Mouse (Mus musculus): ENCODE measurements around the gene Ccdc88c. TPM values are rescaled to one million over a fixed set of nuclear protein-coding genes. Genes with fewer than 3 reads are reported as not detected.

Gene Ccdc88c
- total RNA-seq, 2 experiments from 2014 or later, result 57.8 to 100 TPM

GRCm38 (mm10) chr12:100865509-100866078 lies 163.3 kb downstream of the Ccdc88c start:
- no peak for ATAC-seq (replicated peaks; ENCODE audit: low FRiP score, low TSS enrichment, poor library complexity, severe bottlenecking)

- no peak for ATAC-seq (replicated peaks; ENCODE audit: low FRiP score, low TSS enrichment, poor library complexity, severe bottlenecking)
Observed at GRCm38 (mm10) chr12:100865072-100865471, 163.8 kb downstream of the Ccdc88c start.

DNA sequence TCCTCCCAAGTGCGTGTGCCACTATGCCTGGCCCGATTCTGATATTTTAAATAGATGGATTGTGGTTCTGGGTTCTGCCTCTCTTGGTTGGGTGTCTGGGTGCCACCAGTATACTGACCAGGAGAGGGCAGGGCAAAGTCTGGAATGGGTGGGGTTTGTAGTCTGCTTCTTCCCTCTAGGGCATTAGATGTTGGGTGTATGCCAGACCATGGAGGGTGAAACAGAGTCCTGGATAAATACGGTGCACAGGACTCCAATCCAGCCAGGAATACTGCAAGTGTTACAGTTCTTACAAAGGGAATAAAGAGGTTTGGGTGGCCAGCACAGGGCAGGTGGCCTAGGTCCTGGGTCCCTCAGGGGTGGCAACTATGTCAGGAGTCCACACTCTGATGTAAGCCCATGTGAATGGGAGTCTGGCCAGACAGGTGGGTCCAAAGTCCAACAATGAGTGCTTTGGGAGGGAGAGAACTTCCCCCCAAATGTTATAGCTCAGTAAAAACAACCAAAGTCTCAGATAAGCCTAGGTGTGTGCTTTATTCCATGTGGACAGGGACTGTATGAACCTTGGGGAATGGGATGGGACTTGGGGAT lies 165.9 kb downstream of the Ccdc88c start:
- ATAC-seq (replicated peaks; ENCODE audit: low FRiP score, low TSS enrichment, poor library complexity, severe bottlenecking), result no peak

DNA sequence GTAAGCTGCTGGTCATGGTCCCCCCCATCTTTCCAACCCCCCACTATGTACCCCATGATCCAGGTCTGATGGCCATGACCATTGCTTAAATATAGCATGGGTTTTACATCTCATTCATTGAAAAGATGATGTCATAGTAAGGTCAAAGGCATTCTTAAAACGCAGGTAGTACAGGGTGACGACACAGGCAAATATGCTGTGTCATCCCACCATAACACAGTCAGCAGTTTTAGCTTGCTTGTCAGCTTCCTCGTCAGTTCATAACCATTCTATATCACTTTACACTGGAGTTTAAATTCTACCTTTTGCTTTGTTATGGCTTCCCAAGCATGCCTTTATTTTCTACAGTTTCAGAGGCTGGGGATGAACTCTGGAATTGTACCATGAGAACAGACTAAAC lies 166.6 kb downstream of the Ccdc88c start:
- peak; percentile 52; the same call in 1 of the 2 replicates for ATAC-seq (replicated peaks; ENCODE audit: low FRiP score, low TSS enrichment, poor library complexity, severe bottlenecking)

Other genes starting within 250 kb of the Ccdc88c start
- 1.2 and 4.7 TPM in 2 replicates for gene Dglucy, start 250.0 kb downstream of the Ccdc88c start, total RNA-seq (2014; fragmentation: Nextera tagmentation)
- 2.9 and 7.4 TPM in 2 replicates for gene Dglucy, start 250.0 kb downstream of the Ccdc88c start, total RNA-seq (2017)
- gene Gpr68, start 120.9 kb downstream of the Ccdc88c start, total RNA-seq (2014; fragmentation: Nextera tagmentation), result 0.83 and 1.5 TPM in 2 replicates
- gene Gpr68, start 120.9 kb downstream of the Ccdc88c start, total RNA-seq (2017), result 0.42 and 0.50 TPM in 2 replicates
- gene Ppp4r3a, start 54.6 kb upstream of the Ccdc88c start, total RNA-seq (2014; fragmentation: Nextera tagmentation), result 108 TPM in 2 replicates
- 135 and 176 TPM in 2 replicates for gene Ppp4r3a, start 54.6 kb upstream of the Ccdc88c start, total RNA-seq (2017)